In genomic region chr11:116111067-116111466, GRCm38 (mm10) we compare ENCODE assay signal across 16 mouse cellular contexts. TPM values are rescaled to one million over a fixed set of nuclear protein-coding genes. Genes with fewer than 3 reads are reported as not detected.
DNase-seq lines count a peak whose midpoint lies in the region; ATAC-seq and TF ChIP-seq lines count a peak whose summit lies in the region.
"Had no signal": no experiment of that assay in that cellular context is flagged by ENCODE, and none has a peak within 500 bp of the region (broad histone marks: within the 10 kb centered on the region; RNA-seq: fewer than 3 reads in every experiment).

No protein-coding gene starts in this region.

- intact Hi-C loops in heart, postnatal 10 days (cut with DNase I): loop anchor here (2.0 kb wide), 1 partner anchor 20 kb away; the partner anchor contains the start of gene Trim65

- no peaks in the 10 kb centered on the region for H3K27me3 ChIP-seq in heart, embryonic 15.5 days
- H3K27me3 ChIP-seq in liver, embryonic 13.5 days: peaks cover 62% of the 10 kb centered on the region
- H3K27me3 ChIP-seq in liver, embryonic 11.5 days (replicated peaks; ENCODE audit: control insufficient read depth, insufficient read depth, low read length): peaks cover 49% of the 10 kb centered on the region
- H3K27me3 ChIP-seq in MEL (ENCODE audit: control insufficient read depth in 1 of 2, insufficient read depth in 2 of 2, low read length in 2 of 2): no peaks in the 10 kb centered on the region
- peaks cover 53% of the 10 kb centered on the region for H3K27me3 ChIP-seq in limb, embryonic 15.5 days
- H3K27me3 ChIP-seq: Patski had no signal

- H3K4me2 ChIP-seq in heart, embryonic 15.5 days: peak overlapping the region; percentile 81
- H3K4me2 ChIP-seq in liver, embryonic 13.5 days: 0 out of 2 replicates have a peak overlapping the region, but pooled peaks have one; percentile 69
- no peak overlapping the region; the same call in none of the 2 replicates for H3K4me2 ChIP-seq in liver, embryonic 11.5 days
- no peak overlapping the region; the same call in 1 of the 2 replicates for H3K4me2 ChIP-seq in limb, embryonic 15.5 days

- WGBS in heart, embryonic 15.5 days: 79% methylated on average over 4 of the region's 4 CpGs
- 67% methylated on average over 4 of the region's 4 CpGs for WGBS in liver, embryonic 13.5 days (ENCODE audit: insufficient replicate concordance)
- 76% methylated on average over 4 of the region's 4 CpGs for WGBS in liver, embryonic 11.5 days
- 76% methylated on average over 4 of the region's 4 CpGs for WGBS in limb, embryonic 15.5 days

- TF ChIP-seq EP300 in MEL (IDR thresholded peaks at IDR 0.05; ENCODE audit: low read depth in 1 of 2, low read length in 2 of 2): no peak

- peak overlapping the region; percentile 85 for H3K4me3 ChIP-seq in heart, embryonic 15.5 days
- no peak overlapping the region for H3K4me3 ChIP-seq in liver, embryonic 13.5 days (replicated peaks)
- H3K4me3 ChIP-seq in liver, embryonic 11.5 days (ENCODE audit: low read depth, low read length): no peak overlapping the region
- no peak overlapping the region for H3K4me3 ChIP-seq in MEL (ENCODE audit: control insufficient read depth in 1 of 2, insufficient read depth in 1 of 2, low read depth in 2 of 2, low read length in 2 of 2)
- no peak overlapping the region for H3K4me3 ChIP-seq in limb, embryonic 15.5 days

- no peaks in the 10 kb centered on the region for H3K79me2 ChIP-seq in MEL (ENCODE audit: control insufficient read depth, insufficient read depth, low read length, poor library complexity)

- no peak for TF ChIP-seq POLR2A in MEL (IDR thresholded peaks at IDR 0.05; ENCODE audit: control insufficient read depth in 1 of 2, insufficient read depth in 1 of 2, low read depth in 1 of 2, low read length in 2 of 2, poor library complexity in 1 of 2)

- no peak for ATAC-seq in heart, embryonic 15.5 days (replicated peaks; ENCODE audit: insufficient number of reproducible peaks, insufficient read depth, low FRiP score, low read depth)
- ATAC-seq in liver, embryonic 13.5 days (ENCODE audit: low read depth): no peak
- no peak for ATAC-seq in liver, embryonic 11.5 days (replicated peaks; ENCODE audit: low FRiP score)
- no peak for ATAC-seq in limb, embryonic 15.5 days (ENCODE audit: insufficient number of reproducible peaks, low FRiP score, low TSS enrichment, low read depth)
- ATAC-seq: CD4-positive, CD25-positive, alpha-beta regulatory T cell, adult 4 months; forebrain, embryonic 13.5 days had no signal

- peak overlapping the region; percentile 96 for H3K27ac ChIP-seq in heart, embryonic 15.5 days
- no peak overlapping the region for H3K27ac ChIP-seq in liver, embryonic 13.5 days
- H3K27ac ChIP-seq in liver, embryonic 11.5 days (ENCODE audit: low read depth, low read length): no peak overlapping the region
- H3K27ac ChIP-seq in MEL (ENCODE audit: control insufficient read depth, low read depth, low read length): no peak overlapping the region
- H3K27ac ChIP-seq in limb, embryonic 15.5 days: peak overlapping the region; percentile 51
- H3K27ac ChIP-seq: forebrain, embryonic 13.5 days; hindbrain, embryonic 14.5 days; limb, embryonic 12.5 days; midbrain, embryonic 12.5 days had no signal

- no peaks in the 10 kb centered on the region for H3K9me3 ChIP-seq in heart, embryonic 15.5 days (replicated peaks)
- no peaks in the 10 kb centered on the region for H3K9me3 ChIP-seq in liver, embryonic 13.5 days (replicated peaks)
- H3K9me3 ChIP-seq in liver, embryonic 11.5 days (ENCODE audit: control insufficient read depth, low read length): no peaks in the 10 kb centered on the region
- H3K9me3 ChIP-seq in MEL (replicated peaks; ENCODE audit: insufficient read depth, low read length): no peaks in the 10 kb centered on the region
- H3K9me3 ChIP-seq in limb, embryonic 15.5 days: no peaks in the 10 kb centered on the region
- H3K9me3 ChIP-seq: embryonic facial prominence, embryonic 15.5 days; forebrain, embryonic 13.5 days; limb, embryonic 12.5 days; midbrain, embryonic 12.5 days had no signal

- TF ChIP-seq CTCF in MEL (IDR thresholded peaks at IDR 0.05 in 2 of 3, conservative IDR thresholded peaks at IDR 0.05 in 1 of 3; ENCODE audit: control insufficient read depth in 1 of 3, insufficient read depth in 1 of 3, low read depth in 2 of 3, low read length in 3 of 3, poor library complexity in 1 of 3, severe bottlenecking in 1 of 3): peak; percentile 3 to 37 (median 30); a peak in 2 of 6 replicates

- no peak overlapping the region for H3K9ac ChIP-seq in heart, embryonic 15.5 days
- H3K9ac ChIP-seq in liver, embryonic 13.5 days: no peak overlapping the region
- H3K9ac ChIP-seq in liver, embryonic 11.5 days (ENCODE audit: low read depth, low read length): no peak overlapping the region
- no peak overlapping the region for H3K9ac ChIP-seq in MEL (ENCODE audit: control insufficient read depth, low read depth, low read length, poor library complexity, severe bottlenecking)
- no peak overlapping the region for H3K9ac ChIP-seq in limb, embryonic 15.5 days
- H3K9ac ChIP-seq: embryonic facial prominence, embryonic 15.5 days; forebrain, embryonic 13.5 days; hindbrain, embryonic 14.5 days; midbrain, embryonic 12.5 days had no signal

- DNase-seq in heart, postnatal 10 days: no peak
- no peak for DNase-seq in liver, embryonic 13.5 days
- no peak for DNase-seq in liver, embryonic 11.5 days (ENCODE audit: low spot score)
- DNase-seq in MEL (ENCODE audit: low read depth, low spot score): no peak
- no peak for DNase-seq in frontal cortex, postnatal 10 days (ENCODE audit: low spot score in 2 of 2)
- DNase-seq: gastrocnemius, postnatal 14 days; right cerebral cortex, postnatal 4 days had no signal

- H3K4me1 ChIP-seq in heart, embryonic 15.5 days (replicated peaks): peaks cover 39% of the 10 kb centered on the region
- H3K4me1 ChIP-seq in liver, embryonic 13.5 days (replicated peaks): peaks cover 44% of the 10 kb centered on the region
- H3K4me1 ChIP-seq in liver, embryonic 11.5 days (replicated peaks; ENCODE audit: control insufficient read depth, insufficient read depth, low read length): peaks cover 28% of the 10 kb centered on the region
- no peaks in the 10 kb centered on the region for H3K4me1 ChIP-seq in MEL (ENCODE audit: control insufficient read depth in 1 of 2, insufficient read depth in 2 of 2, low read length in 2 of 2)
- H3K4me1 ChIP-seq in limb, embryonic 15.5 days: peaks cover 46% of the 10 kb centered on the region

- peaks cover 3% of the 10 kb centered on the region; the same call in 1 of the 2 replicates for H3K36me3 ChIP-seq in heart, embryonic 15.5 days
- H3K36me3 ChIP-seq in liver, embryonic 13.5 days: no peaks in the 10 kb centered on the region
- H3K36me3 ChIP-seq in liver, embryonic 11.5 days (ENCODE audit: control insufficient read depth, insufficient read depth, low read length): no peaks in the 10 kb centered on the region
- H3K36me3 ChIP-seq in MEL (ENCODE audit: control insufficient read depth in 1 of 2, insufficient read depth in 2 of 2, low read length in 2 of 2): no peaks in the 10 kb centered on the region
- H3K36me3 ChIP-seq in limb, embryonic 15.5 days: no peaks in the 10 kb centered on the region
- H3K36me3 ChIP-seq: embryonic facial prominence, embryonic 15.5 days; limb, embryonic 12.5 days; midbrain, embryonic 12.5 days had no signal

- TF ChIP-seq RAD21 in MEL (IDR thresholded peaks at IDR 0.05; ENCODE audit: low read depth, low read length): no peak; the same call in 1 of the 2 replicates

RNA-seq across cellular contexts. Expression of gene Trim47, which starts 15.9 kb away (rescaled TPM):
- polyA plus RNA-seq in heart, embryonic 15.5 days (2015; fragmentation: Nextera tagmentation; extraction: Ambion mirVana): 79.1 and 91.1 TPM in 2 replicates
- total RNA-seq in heart, postnatal 10 days (2021): 10 to 100 TPM; 43.3 to 49.7 TPM
- 3.7 and 4.0 TPM in 2 replicates for polyA plus RNA-seq in liver, embryonic 13.5 days (2015; fragmentation: Nextera tagmentation; extraction: Ambion mirVana)
- 6.3 and 6.6 TPM in 2 replicates for polyA plus RNA-seq in liver, embryonic 11.5 days (2014; fragmentation: Nextera tagmentation; extraction: Ambion mirVana)
- 3.6 and 6.7 TPM in 2 replicates for total RNA-seq in MEL (2012; rRNA removed)
- polyA plus RNA-seq in MEL (2012; ENCODE audit: insufficient read depth in 1 of 2, insufficient read length in 2 of 2, low read depth in 1 of 2, low replicate concordance in 2 of 2, missing spikeins in 1 of 2): 1 to 10 TPM in 1 of 2 experiments, not detected in 1; 5.6 TPM
- polyA plus RNA-seq in limb, embryonic 15.5 days (2015; fragmentation: Nextera tagmentation; extraction: Ambion mirVana): 31.2 and 42.4 TPM in 2 replicates
- polyA plus RNA-seq: CD4-positive, CD25-positive, alpha-beta regulatory T cell, adult 4 months had no signal

RNA-seq across cellular contexts. Expression of gene Trim65, which starts 19.9 kb away (rescaled TPM):
- polyA plus RNA-seq in heart, embryonic 15.5 days (2015; fragmentation: Nextera tagmentation; extraction: Ambion mirVana): 5.0 and 5.5 TPM in 2 replicates
- total RNA-seq in heart, postnatal 10 days (2021): 1 to 10 TPM; 5.4 to 6.3 TPM
- polyA plus RNA-seq in liver, embryonic 13.5 days (2015; fragmentation: Nextera tagmentation; extraction: Ambion mirVana): 1.1 and 1.4 TPM in 2 replicates
- polyA plus RNA-seq in liver, embryonic 11.5 days (2014; fragmentation: Nextera tagmentation; extraction: Ambion mirVana): 3.1 and 3.5 TPM in 2 replicates
- total RNA-seq in MEL (2012; rRNA removed): 8.2 and 8.8 TPM in 2 replicates
- 10 to 100 TPM in 1 of 2 experiments, not detected in 1; 10.7 TPM for polyA plus RNA-seq in MEL (2012; ENCODE audit: insufficient read depth in 1 of 2, insufficient read length in 2 of 2, low read depth in 1 of 2, low replicate concordance in 2 of 2, missing spikeins in 1 of 2)
- 4.1 and 4.5 TPM in 2 replicates for polyA plus RNA-seq in limb, embryonic 15.5 days (2015; fragmentation: Nextera tagmentation; extraction: Ambion mirVana)

RNA-seq across cellular contexts. Expression of gene Wbp2, which starts 24.3 kb away (rescaled TPM):
- polyA plus RNA-seq in heart, embryonic 15.5 days (2015; fragmentation: Nextera tagmentation; extraction: Ambion mirVana): 121 and 139 TPM in 2 replicates
- total RNA-seq in heart, postnatal 10 days (2021): 10 to 100 TPM; 96.6 to 99.5 TPM
- polyA plus RNA-seq in liver, embryonic 13.5 days (2015; fragmentation: Nextera tagmentation; extraction: Ambion mirVana): 58.9 and 81.2 TPM in 2 replicates
- polyA plus RNA-seq in liver, embryonic 11.5 days (2014; fragmentation: Nextera tagmentation; extraction: Ambion mirVana): 98.8 and 105 TPM in 2 replicates
- 16.5 and 19.4 TPM in 2 replicates for total RNA-seq in MEL (2012; rRNA removed)
- 10 to 100 TPM in 1 of 2 experiments, not detected in 1; 75.8 TPM for polyA plus RNA-seq in MEL (2012; ENCODE audit: insufficient read depth in 1 of 2, insufficient read length in 2 of 2, low read depth in 1 of 2, low replicate concordance in 2 of 2, missing spikeins in 1 of 2)
- polyA plus RNA-seq in limb, embryonic 15.5 days (2015; fragmentation: Nextera tagmentation; extraction: Ambion mirVana): 61.6 and 75.5 TPM in 2 replicates

RNA-seq across cellular contexts. Expression of gene Mrpl38, which starts 27.6 kb away (rescaled TPM):
- polyA plus RNA-seq in heart, embryonic 15.5 days (2015; fragmentation: Nextera tagmentation; extraction: Ambion mirVana): 90.7 and 94.4 TPM in 2 replicates
- total RNA-seq in heart, postnatal 10 days (2021): 10 to 100 TPM; 55.9 to 56.8 TPM
- polyA plus RNA-seq in liver, embryonic 13.5 days (2015; fragmentation: Nextera tagmentation; extraction: Ambion mirVana): 66.6 and 70.9 TPM in 2 replicates
- polyA plus RNA-seq in liver, embryonic 11.5 days (2014; fragmentation: Nextera tagmentation; extraction: Ambion mirVana): 121 and 126 TPM in 2 replicates
- total RNA-seq in MEL (2012; rRNA removed): 105 and 113 TPM in 2 replicates
- polyA plus RNA-seq in MEL (2012; ENCODE audit: insufficient read depth in 1 of 2, insufficient read length in 2 of 2, low read depth in 1 of 2, low replicate concordance in 2 of 2, missing spikeins in 1 of 2): 100 to 1,000 TPM in 1 of 2 experiments, not detected in 1; 157 TPM
- polyA plus RNA-seq in limb, embryonic 15.5 days (2015; fragmentation: Nextera tagmentation; extraction: Ambion mirVana): 83.9 and 85.5 TPM in 2 replicates

RNA-seq across cellular contexts. Expression of gene Unc13d, which starts 33.3 kb away (rescaled TPM):
- polyA plus RNA-seq in heart, embryonic 15.5 days (2015; fragmentation: Nextera tagmentation; extraction: Ambion mirVana): 1.0 and 3.9 TPM in 2 replicates
- total RNA-seq in heart, postnatal 10 days (2021): 1 to 10 TPM in 1 of 2 experiments, under 1 TPM in 1; 0.52 to 1.0 TPM
- 31.6 and 32.7 TPM in 2 replicates for polyA plus RNA-seq in liver, embryonic 13.5 days (2015; fragmentation: Nextera tagmentation; extraction: Ambion mirVana)
- polyA plus RNA-seq in liver, embryonic 11.5 days (2014; fragmentation: Nextera tagmentation; extraction: Ambion mirVana): 44.8 and 45.3 TPM in 2 replicates
- 146 and 176 TPM in 2 replicates for total RNA-seq in MEL (2012; rRNA removed)
- polyA plus RNA-seq in MEL (2012; ENCODE audit: insufficient read depth in 1 of 2, insufficient read length in 2 of 2, low read depth in 1 of 2, low replicate concordance in 2 of 2, missing spikeins in 1 of 2): 100 to 1,000 TPM in 1 of 2 experiments, not detected in 1; 115 TPM
- polyA plus RNA-seq in limb, embryonic 15.5 days (2015; fragmentation: Nextera tagmentation; extraction: Ambion mirVana): 6.5 and 8.8 TPM in 2 replicates

Comparison
In these comparisons a context has a peak if more than half of its experiments do, and no peak if none do; other contexts are left out.
1. H3K4me2 ChIP-seq: peak in heart, embryonic 15.5 days (single experiment) and liver, embryonic 13.5 days (single experiment); none in liver, embryonic 11.5 days (single experiment) and limb, embryonic 15.5 days (single experiment).
2. H3K27ac ChIP-seq: peak in heart, embryonic 15.5 days (single experiment) and limb, embryonic 15.5 days (single experiment); none in liver, embryonic 13.5 days (single experiment), liver, embryonic 11.5 days (single experiment) and MEL (single experiment).